Mouse (Mus musculus): ENCODE measurements around the gene Sdhaf1.

Sdhaf1 gene

DNA sequence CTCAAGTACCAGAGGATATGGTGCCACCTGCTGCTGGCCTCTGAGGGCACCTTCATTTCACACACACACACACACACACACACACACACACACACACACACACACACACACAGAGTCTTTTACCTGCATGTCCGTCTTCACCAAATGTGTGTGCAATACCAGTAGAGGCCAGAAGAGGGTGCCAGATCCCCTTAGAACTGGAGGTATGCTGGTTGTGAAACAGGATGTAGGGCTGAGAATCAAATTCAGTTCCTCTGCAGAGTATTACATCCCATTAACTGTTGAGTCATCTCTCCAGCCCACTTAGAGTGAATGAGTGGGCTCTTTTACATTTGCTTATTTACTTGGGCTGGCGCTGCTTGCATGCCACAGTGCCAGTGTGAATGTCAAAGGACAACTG, 1.7 kb upstream of the Sdhaf1 start:
- peak; percentile 56 for DNase-seq (ENCODE audit: low read depth)

GRCm38 (mm10) chr7:30324300-30324944, 727 bp upstream of the Sdhaf1 start:
- DNase-seq (ENCODE audit: low read depth), result no peak

DNA sequence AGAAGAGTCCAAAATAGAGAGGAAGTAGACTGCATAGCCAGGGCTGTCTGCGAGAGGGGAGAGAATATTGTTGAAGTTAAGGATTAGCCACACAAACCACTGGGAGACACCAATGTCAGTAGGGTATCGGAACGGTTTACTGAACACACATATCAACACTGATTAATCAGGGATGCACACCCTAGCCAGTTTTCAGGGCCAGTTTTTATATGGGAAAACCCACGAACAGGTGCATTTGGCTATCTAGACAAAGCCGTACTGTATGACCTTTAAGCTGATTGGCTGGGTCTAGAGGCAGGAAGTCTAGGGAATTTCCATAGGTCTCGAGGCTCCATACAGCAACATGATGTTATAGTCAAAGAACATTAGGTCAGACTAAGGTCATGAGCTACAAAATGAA, 830 bp downstream of the Sdhaf1 start:
- DNase-seq (ENCODE audit: low read depth), result peak; percentile 54

DNA sequence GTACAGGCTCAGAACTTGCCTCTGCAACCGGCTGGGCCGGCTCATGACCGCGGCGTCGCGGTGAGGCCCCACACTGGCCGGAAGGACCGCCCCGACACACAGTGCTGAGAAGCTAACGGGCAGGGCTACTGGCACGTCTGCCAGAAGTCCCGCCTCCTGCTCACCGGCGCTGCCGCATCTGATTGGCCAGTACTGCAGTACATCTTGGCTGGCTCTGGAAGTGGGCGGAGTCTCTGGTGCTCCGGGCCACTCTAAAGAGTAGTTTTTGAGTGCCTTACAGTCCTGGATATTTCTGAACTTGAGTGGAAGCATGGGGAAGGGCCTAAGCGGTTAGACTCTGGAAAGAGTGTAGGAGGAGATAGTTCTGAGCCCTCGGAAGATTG, 1.4 kb downstream of the Sdhaf1 start:
- DNase-seq (ENCODE audit: low read depth), result peak; percentile 90

- peak; percentile 86 for DNase-seq (ENCODE audit: low read depth)
These were observed 2.0 kb downstream of the Sdhaf1 start, which contains the start of gene E130208F15Rik for GRCm38 (mm10) chr7:30321539-30322284. TSS of gene E130208F15Rik (plus strand) at chr7:30321740.

- DNase-seq (ENCODE audit: low read depth), result no peak
These were observed 2.7 kb downstream of the Sdhaf1 start for GRCm38 (mm10) chr7:30320946-30321345.

- DNase-seq (ENCODE audit: low read depth), result no peak
These were observed 5.6 kb downstream of the Sdhaf1 start for GRCm38 (mm10) chr7:30318142-30318541.

- no peak for DNase-seq (ENCODE audit: low read depth)
These were observed 7.9 kb downstream of the Sdhaf1 start for GRCm38 (mm10) chr7:30315559-30316529.

DNA sequence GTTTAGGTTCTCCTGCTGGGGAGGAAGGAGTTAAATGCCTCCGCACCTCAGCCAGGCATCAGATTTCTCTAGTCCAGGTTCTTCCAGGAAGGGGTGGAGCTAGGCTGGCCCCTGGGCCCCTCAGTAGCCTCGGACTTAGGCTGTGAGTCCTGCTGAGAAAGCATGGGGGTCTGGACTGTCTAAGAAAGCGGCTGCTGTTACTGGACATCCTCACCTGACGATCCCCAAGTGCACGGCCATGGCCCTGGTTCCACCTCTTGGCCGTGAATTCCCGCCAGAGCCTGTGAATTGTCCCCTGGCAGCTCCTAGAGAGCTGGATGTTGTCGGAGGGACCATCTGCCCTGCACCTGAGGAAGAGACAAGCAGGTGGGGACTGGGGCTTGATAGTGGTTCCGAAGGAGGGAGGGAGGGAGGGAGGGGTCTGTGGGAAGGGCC, 9.0 kb downstream of the Sdhaf1 start, which contains the start of gene Syne4:
Syne4 (plus strand) TSS at position 87 of the 435 bp plus-strand sequence.
- no peak for DNase-seq (ENCODE audit: low read depth)

GRCm38 (mm10) chr7:30313666-30314320, 9.9 kb downstream of the Sdhaf1 start:
- DNase-seq (ENCODE audit: low read depth), result no peak

DNA sequence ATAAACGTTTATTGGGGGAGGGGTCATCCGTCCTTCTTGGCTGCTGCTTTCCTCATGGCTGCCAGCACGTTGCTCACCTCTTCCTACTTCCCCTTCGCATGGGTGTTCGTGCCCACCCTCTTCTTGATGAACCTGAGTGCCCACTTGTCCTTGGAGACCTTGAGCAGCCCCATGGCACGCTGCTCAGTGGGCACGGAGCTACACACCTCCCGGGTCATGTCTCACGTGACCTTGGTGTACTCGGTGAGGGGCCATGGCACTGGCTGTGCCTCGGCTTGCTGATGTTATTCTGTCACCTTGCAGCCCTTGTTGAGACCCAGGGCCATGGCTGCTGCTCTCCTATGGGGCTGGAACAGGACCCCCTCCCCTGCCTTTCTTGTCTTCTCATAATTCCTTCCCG, 13.6 kb downstream of the Sdhaf1 start:
- DNase-seq (ENCODE audit: low read depth), result no peak

DNA sequence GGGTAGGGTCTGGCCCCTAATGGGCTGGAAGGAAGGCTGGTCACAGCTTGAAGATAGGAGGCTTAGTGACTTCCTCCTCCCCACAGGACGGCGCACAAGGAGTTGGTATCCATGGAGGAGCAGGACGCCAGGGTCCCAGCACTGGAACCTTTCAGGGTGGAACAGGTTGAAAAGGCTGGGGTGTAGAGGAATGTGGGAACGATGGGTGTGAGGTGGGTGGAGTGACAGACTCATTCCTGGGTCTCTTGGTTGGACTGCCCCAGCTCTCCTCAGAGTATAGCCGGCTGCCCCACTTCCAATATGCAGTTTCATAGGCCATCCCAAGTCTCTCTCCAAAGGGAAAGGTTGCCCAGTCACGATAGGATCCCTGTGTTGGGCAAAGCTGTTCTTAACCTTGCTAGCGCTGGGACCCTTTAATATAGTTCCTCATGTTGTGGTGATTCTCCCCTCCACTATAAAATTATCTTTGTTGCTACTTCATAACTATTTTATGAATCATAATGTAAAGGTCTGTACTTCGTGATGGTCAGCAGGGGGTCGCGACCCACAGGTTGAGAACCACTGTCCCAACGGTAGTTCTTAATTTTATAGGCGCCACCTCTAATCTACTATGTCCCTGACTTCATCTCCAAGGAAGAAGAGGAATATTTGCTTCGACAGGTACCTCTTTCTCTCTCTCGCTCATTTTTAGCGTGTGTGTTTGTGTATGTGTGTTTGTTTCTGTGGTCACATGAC, 14.1 kb downstream of the Sdhaf1 start:
- DNase-seq (ENCODE audit: low read depth), result no peak

- DNase-seq (ENCODE audit: low read depth), result peak; percentile 91
These were observed 15.4 kb downstream of the Sdhaf1 start, which contains the start of gene Alkbh6 for GRCm38 (mm10) chr7:30308076-30309005. TSS of gene Alkbh6 (plus strand) at chr7:30308717.

DNA sequence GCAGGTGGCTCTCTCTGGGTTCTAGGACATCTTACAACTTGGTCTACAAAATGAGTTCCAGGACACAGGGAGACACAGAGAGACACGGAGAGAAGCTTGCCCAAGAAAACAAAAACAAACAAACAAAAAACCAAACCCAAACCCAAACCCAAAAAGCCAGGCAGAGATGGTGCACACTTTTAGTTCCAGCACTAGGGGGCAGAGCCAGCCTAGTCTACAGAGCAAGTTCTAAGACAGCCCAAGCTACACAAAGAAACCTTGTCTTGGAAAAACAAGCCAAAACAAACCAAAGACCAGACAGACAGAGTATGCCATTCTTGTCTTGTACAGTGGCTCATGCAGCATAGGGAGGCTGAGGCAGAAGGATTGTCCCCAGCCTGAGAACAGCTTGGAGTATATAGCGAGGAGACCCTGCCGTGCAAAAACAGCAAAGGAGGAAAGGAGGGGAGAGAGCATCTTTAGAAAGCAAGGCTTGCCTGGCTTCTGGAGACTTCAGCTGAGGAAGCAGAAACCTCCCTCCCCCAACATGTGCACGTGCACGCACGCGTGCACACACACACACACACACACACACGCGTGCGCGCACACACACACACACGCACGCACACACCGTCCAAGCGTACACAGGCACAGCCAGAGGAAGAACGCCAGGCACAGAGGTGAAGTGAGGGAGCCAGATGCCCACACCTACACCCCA, 17.5 kb downstream of the Sdhaf1 start:
- no peak for DNase-seq (ENCODE audit: low read depth)

- DNase-seq (ENCODE audit: low read depth), result peak; percentile 35
These were observed 22.8 kb downstream of the Sdhaf1 start for GRCm38 (mm10) chr7:30300914-30301313.

DNA sequence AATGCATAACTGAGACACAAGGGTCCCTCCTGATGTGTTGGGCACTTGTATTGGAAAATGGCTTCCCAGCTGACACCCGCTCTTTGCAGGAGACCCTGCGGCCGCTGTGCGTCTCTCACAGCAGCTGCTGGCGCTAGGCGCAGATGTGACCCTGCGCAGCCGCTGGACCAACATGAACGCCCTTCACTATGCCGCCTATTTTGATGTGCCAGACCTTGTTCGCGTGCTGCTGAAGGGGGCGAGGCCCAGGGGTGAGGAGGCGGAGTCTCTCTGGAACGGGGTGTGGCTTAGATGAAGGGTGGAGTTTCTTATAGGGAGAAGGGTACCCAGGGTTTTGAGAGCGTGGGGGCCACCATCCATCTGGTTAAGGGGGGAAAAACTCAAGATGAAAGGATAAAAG, 26.4 kb downstream of the Sdhaf1 start:
- DNase-seq (ENCODE audit: low read depth), result no peak

DNA sequence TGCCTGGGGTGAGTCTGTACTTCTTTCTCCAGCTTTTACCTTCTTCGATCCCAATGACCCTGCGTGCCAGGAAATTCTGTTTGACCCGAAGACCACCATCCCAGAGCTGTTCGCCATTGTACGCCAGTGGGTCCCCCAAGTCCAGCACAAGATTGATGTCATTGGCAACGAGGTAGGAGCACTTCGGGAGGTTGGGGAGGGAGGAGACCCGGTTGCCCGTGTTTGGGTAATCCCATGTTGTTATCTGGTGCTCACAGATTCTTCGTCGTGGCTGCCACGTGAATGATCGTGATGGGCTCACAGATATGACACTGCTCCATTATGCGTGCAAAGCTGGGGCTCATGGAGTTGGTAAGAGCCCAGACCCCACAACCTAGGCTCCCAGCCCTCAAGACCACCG, 26.9 kb downstream of the Sdhaf1 start:
- no peak for DNase-seq (ENCODE audit: low read depth)

DNA sequence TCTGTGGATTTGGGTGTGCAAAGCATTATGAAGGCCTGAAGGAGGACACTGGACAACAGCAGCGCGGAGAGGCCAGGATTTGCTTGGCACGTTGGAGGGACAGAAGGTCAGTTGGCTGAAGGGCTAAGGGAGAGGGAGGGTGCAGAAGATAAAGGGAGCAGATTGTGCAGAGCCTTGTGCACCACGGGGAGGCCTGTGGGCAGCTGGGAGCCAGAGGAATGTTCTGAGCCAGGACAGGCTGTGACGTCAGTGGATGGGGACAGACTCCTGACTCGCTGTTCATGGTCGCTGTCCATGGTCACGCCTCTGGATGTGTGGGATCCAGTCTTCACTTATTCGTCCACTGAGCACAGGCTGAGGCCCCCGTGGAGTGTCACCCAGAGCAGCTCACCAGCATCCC, 28.6 kb downstream of the Sdhaf1 start:
- DNase-seq (ENCODE audit: low read depth), result no peak

GRCm38 (mm10) chr7:30294296-30294695, 29.4 kb downstream of the Sdhaf1 start:
- no peak for DNase-seq (ENCODE audit: low read depth)

Data from c-Kit-positive CD71-positive TER-119-negative erythroid progenitor cells, embryonic 14.5 days (primary cell).